Mouse (Mus musculus) mesoderm, embryonic 11.5 days (tissue): ENCODE measurements around the gene Ocln.
"Not testable (repeated sequence)": the region's sequence is repeated elsewhere in the genome, so short reads cannot be mapped to it uniquely, and the experiment has no call there.

ENCODE experiments used
- DNase-seq: peaks from one replicate; pipeline ENCODE4 v3.0.0-alpha.2; 2012; ENCODE audit warnings: low read depth, low spot score

Gene Ocln

DNA sequence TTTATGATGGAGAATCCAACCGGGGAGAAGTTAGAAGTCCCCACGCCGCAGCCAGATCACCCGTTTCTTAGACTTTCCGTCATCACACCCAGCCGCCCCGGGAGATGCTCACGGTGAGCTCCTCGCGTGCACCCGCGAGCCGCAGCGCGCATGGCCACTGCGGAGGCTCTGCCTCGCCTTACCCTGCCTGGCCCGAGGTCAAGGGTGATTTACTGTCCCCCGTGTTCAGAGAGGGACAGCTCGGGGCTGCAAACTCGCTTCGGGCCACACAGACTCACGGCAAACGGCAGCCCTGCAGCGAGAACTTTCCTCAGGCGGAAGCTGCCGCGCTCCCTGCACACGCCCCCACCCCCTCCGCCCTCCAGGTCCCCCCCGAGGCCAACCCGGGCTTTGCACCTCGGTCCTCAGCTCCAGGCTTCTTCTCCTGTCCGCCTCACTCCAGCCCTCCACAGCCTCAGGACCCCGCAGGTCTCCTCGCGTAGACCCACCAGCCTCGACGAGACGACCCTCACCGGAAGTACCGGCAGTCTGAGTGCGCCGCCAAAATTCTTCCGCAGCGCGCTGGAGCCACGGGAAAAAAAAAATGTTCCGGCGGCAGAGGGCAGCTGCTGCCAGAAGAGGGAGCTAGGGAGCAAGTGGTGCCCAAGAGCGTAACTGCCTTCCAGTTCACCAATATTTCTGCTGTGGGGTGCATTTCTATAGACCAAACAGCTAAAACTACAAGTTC lies 60.3 kb downstream of the Ocln start, which contains the start of gene Gtf2h2:
Gene Gtf2h2, minus strand, starts transcription at position 519 of the 727 bp plus-strand sequence.
- DNase-seq = peak; percentile 92

DNA sequence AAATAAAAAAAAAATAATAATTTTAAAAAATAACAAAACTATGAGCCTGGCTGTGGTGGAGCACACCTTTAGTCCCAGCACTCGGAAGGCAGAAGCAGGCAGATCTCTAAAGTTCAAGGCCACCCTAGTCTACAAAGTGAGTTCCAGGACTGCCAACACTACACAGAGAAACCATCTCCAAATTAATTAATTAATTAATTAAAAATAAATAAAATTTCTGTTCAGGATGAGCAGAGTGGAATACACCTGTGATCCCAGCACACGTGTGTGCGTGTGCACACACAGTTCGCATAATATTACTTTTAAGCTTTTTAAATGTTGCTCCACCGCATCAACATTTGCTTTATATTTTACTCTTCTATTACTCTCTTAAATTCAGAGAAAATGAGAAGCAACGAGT lies 60.9 kb downstream of the Ocln start:
- DNase-seq = no peak

DNA sequence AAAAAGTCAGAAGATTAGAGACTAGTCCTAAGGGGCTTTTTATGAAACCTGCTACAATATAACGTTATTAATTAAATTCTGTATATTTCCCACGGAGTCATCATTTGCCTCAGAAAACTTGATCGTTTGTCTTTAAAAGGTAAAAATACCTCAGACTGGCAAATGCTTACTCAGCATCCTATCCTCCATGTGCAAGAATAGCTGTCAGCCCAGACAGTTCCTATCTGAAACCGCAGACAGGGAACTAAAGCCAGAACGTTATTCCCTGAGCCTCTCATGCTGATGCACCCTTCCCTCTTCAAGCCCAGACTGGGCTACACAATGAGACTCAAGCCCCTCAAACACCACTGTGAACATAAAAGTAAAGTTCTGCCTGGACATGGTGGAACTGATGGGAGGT lies 62.1 kb downstream of the Ocln start:
- DNase-seq = no peak

DNA sequence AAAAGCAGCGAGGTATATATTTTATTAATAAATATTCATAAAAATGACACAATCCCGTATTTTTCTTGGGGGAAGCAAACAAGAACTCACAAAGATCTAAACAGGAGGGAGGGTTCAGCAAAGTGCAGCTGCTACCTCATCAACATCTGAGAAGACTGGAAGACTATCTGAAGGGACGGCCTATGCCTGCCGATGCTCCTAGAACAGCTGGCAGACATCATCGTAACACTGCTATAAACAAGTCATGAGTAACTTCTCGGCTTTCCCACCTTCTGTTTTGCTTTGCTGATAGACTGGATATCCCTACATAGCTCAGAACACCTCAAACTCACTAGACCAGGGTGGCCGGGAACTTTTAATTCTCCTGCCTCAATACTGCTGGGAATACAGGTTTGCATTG lies 68.9 kb downstream of the Ocln start:
- DNase-seq = no peak

DNA sequence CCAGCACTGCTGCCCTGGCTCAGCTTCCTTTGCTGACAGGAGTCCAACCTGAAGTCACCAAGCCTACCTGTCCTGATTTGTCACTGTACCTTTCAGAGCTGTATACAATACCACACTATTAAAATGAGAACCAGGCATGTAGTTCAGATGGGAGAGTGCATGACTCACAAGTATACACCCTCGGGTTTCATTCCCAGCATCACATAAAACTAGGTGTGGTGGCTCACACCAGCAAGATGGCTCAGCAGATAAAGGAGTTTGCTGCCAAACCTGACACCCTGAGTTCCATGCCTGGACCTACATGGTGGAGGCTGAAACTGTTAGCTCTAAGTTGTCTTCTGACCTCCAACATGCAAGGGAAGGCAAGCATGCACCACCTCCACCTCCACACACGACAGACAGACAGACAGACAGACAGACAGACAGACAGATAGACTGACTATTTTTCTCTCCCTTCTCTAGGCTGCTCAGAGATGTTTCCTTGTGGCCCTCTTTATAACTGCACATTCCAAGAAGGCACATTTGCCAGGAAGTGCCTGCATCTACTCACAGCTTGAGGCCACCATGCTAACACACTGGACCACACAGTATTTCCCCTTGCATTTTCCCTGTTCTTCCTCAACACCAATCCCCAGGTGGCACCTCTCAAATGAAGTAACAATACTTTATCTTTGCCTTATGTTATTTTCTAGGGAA lies 88.8 kb downstream of the Ocln start:
- no peak for DNase-seq

DNA sequence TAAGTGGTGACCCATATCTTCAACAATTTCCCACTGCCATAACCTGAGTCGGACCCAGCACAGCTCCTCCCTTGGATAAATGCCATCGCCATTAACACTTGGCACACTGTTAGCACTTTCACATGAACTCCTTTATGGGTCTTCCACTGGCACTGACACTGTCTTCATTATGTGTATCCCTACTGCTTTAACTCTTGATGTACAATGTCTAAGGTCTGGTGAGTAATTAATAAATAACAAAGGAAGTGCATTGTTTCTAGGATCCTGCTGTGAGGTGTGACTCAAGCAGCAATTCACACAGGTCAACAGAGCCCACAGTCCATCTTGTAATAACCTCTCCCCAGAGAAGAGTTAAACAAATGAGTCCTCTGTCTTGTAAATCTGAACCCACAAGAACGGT lies 91.2 kb downstream of the Ocln start:
- no peak for DNase-seq

DNA sequence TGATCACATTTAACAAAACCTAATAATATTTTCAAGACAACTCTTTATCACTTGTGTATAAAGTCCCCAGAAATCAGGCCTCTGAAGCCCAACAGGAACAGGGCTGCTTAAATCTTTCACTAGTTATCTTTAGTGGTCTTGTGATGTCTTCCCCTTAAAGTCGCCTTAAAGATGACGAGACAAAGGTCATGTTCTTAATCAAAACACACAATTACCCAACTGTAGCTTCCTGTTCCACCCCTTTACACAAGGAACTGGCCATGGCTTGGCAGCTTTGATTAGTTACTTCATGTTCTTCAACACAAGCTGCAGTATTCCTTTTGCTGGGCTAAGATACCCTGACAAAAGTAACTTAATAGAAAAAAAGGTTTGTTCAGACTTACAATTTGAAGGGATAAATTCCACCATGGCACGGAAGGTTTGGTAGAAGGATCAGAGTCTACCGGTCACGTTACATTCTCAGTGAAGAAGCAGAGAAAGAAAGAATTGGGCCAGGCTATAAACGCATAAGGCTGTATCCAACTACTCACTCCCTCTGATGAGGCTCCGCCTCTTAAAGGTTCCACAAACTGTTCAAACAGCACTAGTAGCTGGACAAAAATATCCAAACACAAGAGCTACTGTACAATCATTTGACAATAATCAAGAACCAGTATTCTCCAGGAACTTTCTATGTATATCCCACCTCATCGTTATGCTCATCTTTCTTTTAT lies 99.9 kb downstream of the Ocln start, which contains the start of gene Naip1:
Gene Naip1, minus strand, starts transcription at position 455 of the 713 bp plus-strand sequence.
- DNase-seq = not testable (repeated sequence)

DNA sequence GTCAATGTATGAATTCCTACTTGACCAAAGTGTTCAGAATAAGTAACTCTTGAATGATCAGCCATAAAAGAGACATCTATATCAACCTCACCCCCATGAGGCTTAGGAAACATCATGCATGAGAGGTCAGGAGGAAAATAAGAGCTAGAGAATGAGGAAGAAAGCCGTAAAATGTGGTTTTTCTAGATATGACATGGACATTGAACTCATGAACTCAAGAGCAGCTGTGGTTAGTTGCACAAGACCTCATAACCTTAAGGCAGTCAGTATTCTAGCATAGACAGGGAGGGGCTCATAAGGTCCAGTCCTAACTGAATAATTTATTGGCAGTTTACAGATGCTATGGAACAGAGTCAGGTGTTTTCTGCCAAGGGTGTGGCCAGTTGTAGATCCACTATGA lies 103.0 kb downstream of the Ocln start:
- no peak for DNase-seq
